Mouse (Mus musculus) midbrain, embryonic 11.5 days (tissue): ENCODE data around the gene Lmcd1. TPM values are rescaled to one million over a fixed set of nuclear protein-coding genes. Genes with fewer than 3 reads are reported as not detected.

Experiments used
- ATAC-seq: fragments of 200-750 bp; cut with Nextera tagmentation; 2 replicates; pipeline ENCODE4 v1.8.0; 2017; ENCODE audit warnings: moderate TSS enrichment, moderate library complexity; ENCODE audit not compliant: low FRiP score
- DNase-seq: peaks from one replicate; pipeline ENCODE4 v3.0.0; 2015; ENCODE audit warnings: low spot score; ENCODE audit errors: missing footprints
- H3K27ac ChIP-seq: fragments of 300-500 bp; sonication (generic); 2 replicates; pipeline ENCODE4 v1.5.1; 2014; ENCODE audit warnings: low read depth, low read length
- H3K27me3 ChIP-seq: fragments of 300-500 bp; sonication (generic); 2 replicates; pipeline ENCODE4 v1.6.1; 2014; ENCODE audit warnings: mild to moderate bottlenecking, low read length, moderate library complexity, mixed read lengths; ENCODE audit not compliant: control insufficient read depth, insufficient read depth
- H3K36me3 ChIP-seq: fragments of 300-500 bp; sonication (generic); 2 replicates; pipeline ENCODE4 v1.6.1; 2014; ENCODE audit warnings: mild to moderate bottlenecking, low read length, moderate library complexity, mixed read lengths; ENCODE audit not compliant: control insufficient read depth, insufficient read depth
- H3K4me1 ChIP-seq: fragments of 300-500 bp; sonication (generic); 2 replicates; pipeline ENCODE4 v1.6.1; 2014; ENCODE audit warnings: low read length; ENCODE audit not compliant: control insufficient read depth, insufficient read depth
- H3K4me2 ChIP-seq: fragments of 300-500 bp; sonication (generic); 2 replicates; pipeline ENCODE4 v1.6.1; 2014; ENCODE audit warnings: mild to moderate bottlenecking, moderate library complexity
- H3K4me3 ChIP-seq: fragments of 300-500 bp; sonication (generic); 2 replicates; pipeline ENCODE4 v1.5.1; 2014; ENCODE audit warnings: low read depth, low read length
- H3K9ac ChIP-seq: fragments of 300-500 bp; sonication (generic); 2 replicates; pipeline ENCODE4 v1.6.1; 2014; ENCODE audit warnings: low read length
- H3K9me3 ChIP-seq: fragments of 300-500 bp; sonication (generic); 2 replicates; pipeline ENCODE4 v1.6.1; 2016; ENCODE audit warnings: low read length; ENCODE audit not compliant: control insufficient read depth
- WGBS: fragments of 180-500 bp; shearing (Covaris S2); extraction: QIAGEN DNeasy Blood & Tissue Kit; methylation state at CpG from one replicate; pipeline ENCODE4 v1.1.7; 2014; 5-methylcytosine and 5-hydroxymethylcytosine counted together
- polyA plus RNA-seq: library from polyadenylated mRNA; unstranded; fragments of >200 nt; fragmentation: Nextera tagmentation; extraction: Ambion mirVana; gene quantifications from 2 replicates; pipeline ENCODE4 v1.2.1, GENCODE M21; 2014

Lmcd1 gene
- polyA plus RNA-seq, 1 experiment from 2014 or later: 3.0 TPM

DNA sequence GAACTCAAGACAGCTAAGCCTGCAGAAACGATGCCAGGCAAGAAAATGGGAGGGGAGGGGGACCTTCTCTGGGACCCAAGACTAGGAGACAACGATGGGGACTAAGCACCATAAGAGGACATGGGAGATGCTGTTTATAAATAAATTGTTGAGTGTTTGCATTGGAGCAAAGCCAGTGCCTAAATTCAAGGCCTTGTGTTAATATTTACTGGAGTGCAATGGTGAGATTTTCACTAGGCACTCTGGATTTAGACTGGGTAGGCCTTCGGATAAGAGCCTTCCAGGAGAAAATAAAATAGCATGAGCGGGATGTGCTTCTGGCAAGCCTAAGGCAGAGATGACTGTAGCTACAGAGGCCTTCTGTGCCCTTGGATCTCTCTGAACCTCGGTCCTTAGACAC lies 49.4 kb downstream of the Lmcd1 start:
- ATAC-seq (no peak), DNase-seq (no peak)
- no peaks in the 10 kb centered on the region for H3K36me3 ChIP-seq
- no peak overlapping the region for H3K4me3 ChIP-seq
- H3K4me2 ChIP-seq: no peak overlapping the region
- H3K4me1 ChIP-seq: no peaks in the 10 kb centered on the region
- no peaks in the 10 kb centered on the region for H3K9me3 ChIP-seq
- no peak overlapping the region for H3K9ac ChIP-seq
- WGBS: 87% methylated on average over 5 of the region's 5 CpGs
- no peak overlapping the region for H3K27ac ChIP-seq
- no peaks in the 10 kb centered on the region for H3K27me3 ChIP-seq

DNA sequence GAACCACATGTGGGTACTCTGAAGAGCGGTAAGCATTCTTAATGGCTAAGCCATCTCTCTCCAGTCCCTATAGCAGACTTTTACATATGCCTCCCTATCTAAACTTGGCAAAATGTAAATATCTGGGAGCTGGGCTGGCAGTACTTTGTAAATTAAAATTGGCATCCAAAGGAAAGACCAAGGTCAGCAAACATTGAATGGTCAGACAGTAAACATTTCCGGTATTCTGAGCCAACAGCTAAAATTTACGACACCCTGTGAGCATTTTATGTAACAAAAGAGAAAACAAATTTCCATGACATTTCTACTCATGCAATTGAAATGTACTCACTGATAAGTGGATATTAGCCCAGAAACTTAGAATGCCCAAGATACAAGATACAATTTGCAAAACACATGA lies 51.7 kb downstream of the Lmcd1 start:
- 94% methylated on average over 3 of the region's 3 CpGs for WGBS
- H3K36me3 ChIP-seq: no peaks in the 10 kb centered on the region
- H3K9ac ChIP-seq: no peak overlapping the region
- no peak overlapping the region for H3K27ac ChIP-seq
- H3K27me3 ChIP-seq: no peaks in the 10 kb centered on the region
- no peak overlapping the region for H3K4me2 ChIP-seq
- no peak for ATAC-seq
- H3K9me3 ChIP-seq: no peaks in the 10 kb centered on the region
- H3K4me1 ChIP-seq: no peaks in the 10 kb centered on the region
- no peak for DNase-seq
- no peak overlapping the region for H3K4me3 ChIP-seq

DNA sequence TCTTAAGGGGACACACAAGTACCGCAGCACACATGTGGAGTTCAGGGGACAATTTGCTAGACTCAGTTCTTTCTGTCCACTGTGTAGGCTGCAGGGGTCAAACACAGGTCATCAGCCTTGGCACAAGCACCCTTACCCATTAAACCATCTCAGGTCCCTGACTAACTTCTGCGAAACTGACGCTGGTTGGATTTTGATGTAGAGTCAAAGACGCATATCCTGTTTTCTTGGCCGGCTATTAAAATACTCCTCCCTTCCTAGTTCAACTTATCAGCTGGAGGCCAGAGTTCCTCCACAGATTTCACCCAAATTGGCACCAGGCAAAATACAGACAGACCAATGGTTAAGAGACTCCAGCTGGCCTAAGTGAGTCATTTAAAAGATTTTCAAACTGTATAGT lies 54.2 kb downstream of the Lmcd1 start:
- Histone ChIP-seq H3K27ac (no peak overlapping the region), H3K4me2 (no peak overlapping the region), H3K27me3 (no peaks in the 10 kb centered on the region), H3K36me3 (no peaks in the 10 kb centered on the region), H3K4me3 (no peak overlapping the region), H3K4me1 (no peaks in the 10 kb centered on the region), H3K9ac (no peak overlapping the region), H3K9me3 (no peaks in the 10 kb centered on the region)
- DNase-seq: no peak
- 89% methylated on average over 5 of the region's 5 CpGs for whole genome bisulfite sequencing
- no peak for ATAC-seq

DNA sequence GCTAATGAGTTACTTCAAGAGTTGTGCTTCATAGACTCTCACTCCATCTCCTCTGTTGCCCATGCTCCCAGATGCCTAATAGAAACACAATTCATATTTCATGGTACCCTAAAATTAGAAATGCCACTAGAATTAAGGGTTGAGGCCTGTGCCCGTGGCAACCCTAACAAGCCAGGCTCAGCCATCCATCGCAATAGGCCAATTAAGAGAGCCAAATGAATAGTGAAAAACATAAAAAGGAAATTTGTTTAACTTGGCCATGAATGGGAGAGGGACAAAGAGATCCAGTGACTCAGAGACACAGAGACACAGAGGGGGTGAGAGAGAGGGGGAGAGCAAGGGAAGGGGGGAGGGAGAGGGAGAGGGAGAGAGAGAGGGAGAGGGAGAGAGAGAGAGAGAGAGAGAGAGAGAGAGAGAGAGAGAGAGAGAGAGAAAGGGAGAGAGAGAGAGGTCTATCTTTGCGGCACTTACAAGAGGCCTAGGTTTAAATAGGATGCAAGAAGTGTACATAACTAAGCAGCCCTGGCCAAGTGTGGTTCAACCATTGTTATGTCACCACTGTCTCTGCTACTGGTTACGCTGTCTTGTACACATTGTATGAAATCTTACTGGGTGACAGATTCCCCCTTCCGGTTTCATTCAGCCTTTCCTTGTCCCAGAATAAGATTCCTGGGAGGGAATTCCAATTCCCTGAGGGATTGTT lies 57.1 kb downstream of the Lmcd1 start:
- ATAC-seq (no peak), DNase-seq (no peak)
- Histone ChIP-seq H3K27me3 (no peaks in the 10 kb centered on the region), H3K9me3 (no peaks in the 10 kb centered on the region), H3K27ac (no peak overlapping the region), H3K9ac (no peak overlapping the region), H3K4me1 (no peaks in the 10 kb centered on the region), H3K36me3 (no peaks in the 10 kb centered on the region), H3K4me3 (no peak overlapping the region), H3K4me2 (no peak overlapping the region)
- WGBS: 80% methylated on average over 5 of the region's 5 CpGs

DNA sequence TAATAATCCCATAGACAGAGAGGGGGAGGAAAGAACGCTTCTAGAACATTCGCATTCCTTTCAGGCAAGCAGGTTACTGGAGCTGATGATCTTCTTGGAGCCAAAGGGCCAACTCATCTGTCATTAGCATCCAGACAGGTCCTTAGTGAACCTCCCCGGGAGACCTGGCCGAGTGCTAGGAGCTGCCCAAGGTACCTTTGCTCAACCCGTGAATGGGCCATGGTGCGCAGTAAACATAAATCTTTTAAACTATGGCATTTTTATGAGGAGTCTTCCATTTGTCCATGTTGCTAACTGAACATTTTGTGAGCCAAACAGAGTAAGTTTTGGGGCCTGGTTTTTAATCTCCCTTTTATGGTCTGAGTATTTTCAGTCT lies 57.7 kb downstream of the Lmcd1 start:
- Histone ChIP-seq H3K4me1 (no peaks in the 10 kb centered on the region), H3K27ac (no peak overlapping the region), H3K9ac (no peak overlapping the region), H3K27me3 (no peaks in the 10 kb centered on the region), H3K4me3 (no peak overlapping the region), H3K36me3 (no peaks in the 10 kb centered on the region), H3K9me3 (no peaks in the 10 kb centered on the region), H3K4me2 (no peak overlapping the region)
- WGBS: 88% methylated on average over 6 of the region's 6 CpGs
- ATAC-seq (no peak), DNase-seq (no peak)

DNA sequence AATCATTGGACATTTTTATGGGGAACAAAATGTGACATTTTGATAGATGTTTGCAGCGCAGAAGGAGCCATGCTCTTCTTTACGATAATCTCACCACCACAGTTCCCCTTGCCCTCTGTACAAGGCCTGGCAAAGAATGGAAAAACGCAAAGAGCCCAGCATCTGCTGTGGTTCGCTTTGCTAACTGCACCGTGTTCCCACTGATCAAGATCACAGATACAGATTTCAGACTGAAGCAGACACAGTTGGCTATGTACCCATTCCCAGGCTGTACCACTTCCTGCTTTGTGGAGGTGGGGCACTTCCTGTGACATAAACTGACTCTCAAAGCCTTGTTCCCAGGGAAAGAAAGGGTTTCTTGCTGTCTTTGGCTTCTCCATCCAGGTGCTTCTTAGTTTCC lies 60.4 kb downstream of the Lmcd1 start:
- WGBS: 94% methylated on average over 5 of the region's 5 CpGs
- Histone ChIP-seq H3K27ac (no peak overlapping the region), H3K4me2 (no peak overlapping the region), H3K9me3 (no peaks in the 10 kb centered on the region), H3K9ac (no peak overlapping the region), H3K4me3 (no peak overlapping the region), H3K36me3 (no peaks in the 10 kb centered on the region), H3K27me3 (no peaks in the 10 kb centered on the region), H3K4me1 (no peaks in the 10 kb centered on the region)
- no peak for DNase-seq
- ATAC-seq: no peak

DNA sequence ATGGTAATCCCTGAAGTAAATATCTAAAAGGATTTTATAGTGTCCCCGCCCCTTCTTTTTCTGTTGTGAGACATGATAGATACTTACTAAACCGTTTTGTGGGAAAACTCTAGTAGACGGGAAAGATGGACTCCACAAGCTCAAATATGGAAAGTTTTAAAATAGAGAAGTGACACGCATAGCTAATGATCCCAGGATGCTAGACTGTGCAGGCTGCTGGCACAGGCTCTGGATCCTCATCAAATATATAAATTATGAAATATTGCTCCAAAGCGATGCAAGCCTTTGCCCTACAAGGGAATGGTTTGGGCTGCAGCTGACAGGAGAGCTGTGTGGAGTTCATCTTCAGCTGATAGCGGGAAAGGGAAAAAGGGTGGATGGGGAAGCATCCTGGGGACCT lies 64.1 kb downstream of the Lmcd1 start:
- no peaks in the 10 kb centered on the region for H3K9me3 ChIP-seq
- H3K4me2 ChIP-seq: no peak overlapping the region
- DNase-seq (no peak), ATAC-seq (no peak)
- H3K4me1 ChIP-seq: no peaks in the 10 kb centered on the region
- H3K27ac ChIP-seq: no peak overlapping the region
- WGBS: 87% methylated on average over 6 of the region's 6 CpGs
- no peaks in the 10 kb centered on the region for H3K27me3 ChIP-seq
- no peak overlapping the region for H3K4me3 ChIP-seq
- H3K36me3 ChIP-seq: no peaks in the 10 kb centered on the region
- no peak overlapping the region for H3K9ac ChIP-seq

DNA sequence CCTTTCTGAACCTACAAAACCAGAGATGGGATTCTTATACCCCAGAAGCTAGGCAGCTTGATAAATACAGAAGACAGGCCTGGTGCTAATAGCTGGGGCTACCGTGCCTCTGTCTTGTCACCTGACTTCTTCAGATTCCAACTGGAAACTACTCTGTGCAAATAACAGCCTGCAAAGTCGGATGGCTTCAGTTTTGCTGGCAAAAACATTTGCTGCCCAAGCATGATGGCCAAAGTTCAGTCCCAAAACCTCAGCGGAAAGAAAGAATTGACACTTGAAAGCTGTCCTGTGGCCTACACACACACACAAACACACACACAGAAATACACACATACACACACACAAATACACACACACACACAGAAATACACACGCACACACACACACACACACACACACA lies 65.5 kb downstream of the Lmcd1 start:
- 88% methylated on average over 4 of the region's 4 CpGs for WGBS
- no peaks in the 10 kb centered on the region for H3K36me3 ChIP-seq
- ATAC-seq: no peak
- H3K27ac ChIP-seq: no peak overlapping the region
- H3K27me3 ChIP-seq: no peaks in the 10 kb centered on the region
- H3K4me1 ChIP-seq: no peaks in the 10 kb centered on the region
- no peak overlapping the region for H3K9ac ChIP-seq
- H3K4me2 ChIP-seq: no peak overlapping the region
- no peaks in the 10 kb centered on the region for H3K9me3 ChIP-seq
- DNase-seq: no peak
- no peak overlapping the region for H3K4me3 ChIP-seq

DNA sequence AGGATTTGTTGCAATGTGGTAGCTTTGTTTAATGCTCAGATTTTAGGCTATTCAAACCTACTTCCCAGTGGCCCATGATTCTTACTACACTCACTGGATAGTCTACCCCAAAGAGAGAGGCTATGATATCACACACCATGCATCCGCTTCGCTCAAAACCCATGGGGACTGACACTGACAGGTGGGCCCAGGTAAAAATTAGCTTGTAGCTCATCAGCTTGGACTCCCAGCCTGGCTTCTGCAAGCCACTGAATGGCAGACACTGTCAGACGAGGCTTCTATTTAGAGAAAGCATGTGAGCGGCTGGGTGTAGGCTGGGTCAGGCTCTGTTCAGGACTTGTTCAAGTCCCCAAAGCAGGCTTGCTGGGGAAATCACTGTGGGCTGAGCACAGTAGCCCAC lies 76.9 kb downstream of the Lmcd1 start:
- WGBS: 93% methylated on average over 4 of the region's 4 CpGs
- H3K27me3 ChIP-seq: no peaks in the 10 kb centered on the region
- no peaks in the 10 kb centered on the region for H3K4me1 ChIP-seq
- H3K4me2 ChIP-seq: no peak overlapping the region
- ATAC-seq (no peak), DNase-seq (peak; percentile 35)
- H3K27ac ChIP-seq: no peak overlapping the region
- H3K9ac ChIP-seq: no peak overlapping the region
- H3K36me3 ChIP-seq: no peaks in the 10 kb centered on the region
- no peaks in the 10 kb centered on the region for H3K9me3 ChIP-seq
- no peak overlapping the region for H3K4me3 ChIP-seq
